Mouse (Mus musculus) heart, adult 18-20 months (tissue): ENCODE measurements around the gene Baiap2. TPM values are rescaled to one million over a fixed set of nuclear protein-coding genes. Genes with fewer than 3 reads are reported as not detected.

Experiments
- DNase-seq, 2 experiments: peaks; one replicate each; pipeline ENCODE4 v3.0.0; 2021 to 2022; ENCODE audit warnings: mixed read lengths in 1 of 2
- total RNA-seq, 2 experiments: library from RNA; stranded (reverse); gene quantifications; 2 replicates each; pipeline ENCODE4 v1.2.3; 2021

Baiap2 gene
- total RNA-seq, 2 experiments from 2014 or later, result 6.5 to 10.7 TPM

DNA sequence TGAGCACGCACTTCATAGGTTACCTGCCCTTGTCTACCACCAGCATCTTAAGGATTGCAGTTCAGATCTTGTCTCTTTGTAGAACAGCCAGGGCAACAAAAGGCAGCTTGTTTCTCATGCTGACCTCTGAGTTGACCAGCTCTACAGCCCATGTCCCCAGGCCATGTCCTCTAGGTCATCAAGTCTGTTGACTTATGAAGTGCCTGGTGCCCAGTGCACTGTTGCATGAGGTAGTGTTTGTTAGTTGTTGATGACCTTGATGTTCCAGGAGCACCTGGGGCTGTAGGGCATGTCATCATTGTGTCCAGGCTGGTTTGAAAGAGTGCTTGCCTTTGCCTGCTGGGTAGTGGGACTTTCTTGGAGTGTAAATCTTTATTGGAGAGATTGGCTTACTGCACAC is 4.9 kb downstream of the Baiap2 start:
- DNase-seq, result no peak

GRCm38 (mm10) chr11:119947897-119948296 is 5.3 kb downstream of the Baiap2 start:
- DNase-seq, result no peak

DNA sequence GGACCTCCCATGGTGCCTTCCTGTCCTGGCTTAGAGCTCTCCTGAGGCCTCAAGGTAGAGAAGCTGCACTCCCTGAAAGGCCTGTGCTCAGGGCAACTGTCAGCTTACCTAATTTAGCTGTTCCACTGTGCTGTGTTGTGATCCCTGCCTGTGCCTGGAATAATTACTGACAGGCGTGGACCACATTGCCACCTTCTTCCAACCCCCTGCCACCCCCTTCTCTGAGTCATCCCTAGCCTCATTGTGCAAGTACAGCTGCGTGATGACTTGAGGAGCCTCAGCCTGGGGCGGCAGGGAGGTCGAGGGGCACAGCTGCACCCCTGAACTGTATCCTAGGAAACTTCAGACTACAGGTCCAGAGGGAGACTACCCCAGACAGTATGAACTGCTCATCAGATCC is 5.7 kb downstream of the Baiap2 start:
- DNase-seq, result no peak

DNA sequence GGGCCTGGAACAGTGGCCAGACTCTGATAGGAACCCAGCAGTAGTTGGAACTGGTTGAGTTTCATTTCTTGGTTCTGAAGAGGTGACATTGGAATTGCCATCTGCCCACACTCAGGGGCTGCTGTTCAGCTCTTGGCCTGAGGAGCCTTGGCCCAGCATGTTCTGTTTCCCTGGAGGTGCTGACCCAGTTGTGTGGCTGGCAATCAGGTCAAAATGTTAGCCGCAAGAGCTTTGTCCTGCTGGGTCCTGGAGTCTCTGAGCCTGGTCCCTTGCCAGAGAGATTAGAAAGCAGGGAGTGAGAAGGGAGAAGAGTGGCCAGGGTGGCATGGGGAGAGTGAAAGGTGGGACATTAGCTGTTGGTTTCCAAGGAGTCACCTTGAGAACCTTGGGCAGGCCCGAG is 6.2 kb downstream of the Baiap2 start:
- peak; percentile 55 to 67 for DNase-seq

- DNase-seq, result no peak
Measured at GRCm38 (mm10) chr11:119950535-119950934, 8.0 kb downstream of the Baiap2 start.

DNA sequence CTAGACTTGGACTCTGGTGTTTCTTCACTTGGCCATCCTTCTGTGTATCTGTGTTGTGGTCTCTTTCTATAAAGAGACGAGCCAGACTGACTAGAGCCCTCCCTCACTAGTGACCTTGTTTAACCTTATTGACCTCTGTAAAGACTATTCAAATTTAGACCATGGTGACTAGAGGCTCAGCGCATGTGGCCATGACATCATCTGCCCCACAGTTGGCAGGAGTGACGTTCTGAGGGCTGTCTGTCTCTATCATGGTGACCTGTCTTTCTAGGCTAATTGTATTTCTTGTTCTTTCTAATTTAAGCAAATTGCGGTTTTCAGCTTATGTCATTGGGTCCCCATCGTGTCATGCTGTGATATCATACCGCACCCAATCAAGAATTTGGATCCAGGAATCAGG is 8.8 kb downstream of the Baiap2 start:
- DNase-seq, result no peak

- peak; percentile 81 to 90 for DNase-seq
Measured at GRCm38 (mm10) chr11:119952429-119953224, 10.1 kb downstream of the Baiap2 start.

- DNase-seq, result no peak
Measured at GRCm38 (mm10) chr11:119954233-119954632, 11.7 kb downstream of the Baiap2 start.

DNA sequence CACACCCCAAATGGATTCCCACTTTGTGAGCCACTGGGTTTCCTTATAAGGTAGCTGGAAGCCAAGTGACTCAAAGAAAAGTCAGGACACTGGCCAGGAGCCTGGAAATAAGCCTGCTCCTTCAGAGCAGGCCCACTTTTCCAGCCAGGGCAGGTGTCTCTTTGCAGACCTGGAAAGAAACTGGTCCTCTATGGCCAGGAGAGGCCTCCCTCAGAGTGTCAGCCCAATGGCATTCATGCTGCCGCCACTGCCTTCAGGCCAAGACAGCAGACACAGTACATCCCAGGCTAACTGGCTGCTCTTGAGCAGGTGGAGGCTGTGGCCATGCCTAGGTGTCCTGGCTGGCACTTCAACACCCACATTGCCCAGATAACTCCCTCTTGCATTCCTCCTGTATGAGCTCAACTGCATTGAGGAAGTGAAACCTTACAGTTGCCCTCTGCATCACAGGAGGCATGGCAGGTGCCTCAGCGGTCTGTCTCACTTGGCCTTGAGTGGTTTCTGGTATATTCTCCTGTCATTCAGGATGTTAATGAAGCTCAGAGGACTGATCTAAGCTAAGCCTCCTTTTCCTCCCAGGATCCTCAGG is 12.3 kb downstream of the Baiap2 start:
- DNase-seq, result peak in 1 of 2 experiments; percentile 33

DNA sequence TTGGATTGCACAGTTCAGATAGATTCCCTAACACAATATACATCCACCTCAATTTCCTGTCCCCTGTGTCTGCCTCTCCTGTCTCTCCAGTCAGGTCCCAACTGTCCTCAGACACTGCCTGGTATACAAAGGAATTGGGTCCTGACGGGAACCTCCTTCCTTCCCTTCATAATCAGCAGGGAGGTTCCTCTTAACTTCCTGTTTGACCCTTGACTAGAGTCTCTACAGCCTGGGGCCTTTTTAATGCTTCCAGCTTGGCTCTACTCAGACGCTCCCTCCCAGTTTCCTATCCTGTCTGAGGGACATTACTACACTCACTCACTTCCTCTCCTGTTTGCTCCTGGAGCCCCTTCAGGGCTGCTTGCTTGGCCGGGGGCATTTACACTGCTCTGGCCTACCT is 12.9 kb downstream of the Baiap2 start:
- DNase-seq, result peak; percentile 40 to 62

DNA sequence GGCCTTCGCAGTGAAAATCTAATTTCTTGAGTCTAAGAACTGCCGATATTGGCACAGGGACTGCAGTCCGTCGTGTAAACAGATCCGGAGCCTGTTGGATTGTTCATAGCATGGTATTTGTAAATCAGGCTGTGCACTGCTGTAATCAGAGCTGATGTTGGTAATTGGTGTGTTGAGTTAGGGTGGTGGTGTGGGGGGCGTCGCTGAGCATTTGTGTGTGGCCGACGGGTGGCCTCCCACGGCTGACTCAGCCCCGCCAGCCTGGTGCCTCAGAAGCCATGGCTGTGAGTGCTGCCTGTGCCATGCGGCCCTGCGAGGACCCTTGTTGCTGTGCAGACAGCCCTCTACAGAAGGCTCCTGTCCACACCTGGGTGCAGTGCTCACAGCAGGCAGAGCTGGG is 14.0 kb downstream of the Baiap2 start:
- no peak for DNase-seq

DNA sequence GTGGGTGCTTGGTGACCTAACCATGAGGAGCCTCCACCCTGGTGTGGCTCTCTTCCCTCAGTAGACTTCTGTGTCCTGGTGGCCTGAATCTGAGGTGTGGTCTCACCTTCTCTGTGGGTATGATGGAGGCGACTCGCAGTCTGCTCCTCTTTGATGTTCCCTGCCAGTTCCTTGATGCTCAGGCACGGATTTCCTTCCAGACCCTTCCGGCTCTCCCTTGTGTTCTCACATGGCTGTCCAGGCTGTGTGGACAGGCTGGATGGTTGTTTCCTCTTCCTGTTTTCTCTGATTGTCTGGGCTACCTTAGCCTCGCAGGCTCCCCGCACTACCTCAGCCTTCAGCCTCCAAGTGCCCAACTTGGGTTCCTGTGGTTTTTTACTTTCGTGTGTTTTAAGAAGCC is 16.3 kb downstream of the Baiap2 start:
- DNase-seq, result peak in 1 of 2 experiments; percentile 45

- peak; percentile 29 to 46 for DNase-seq
Measured at GRCm38 (mm10) chr11:119959714-119960113, 17.2 kb downstream of the Baiap2 start.

- DNase-seq, result no peak
Measured at GRCm38 (mm10) chr11:119960671-119961070, 18.1 kb downstream of the Baiap2 start.

DNA sequence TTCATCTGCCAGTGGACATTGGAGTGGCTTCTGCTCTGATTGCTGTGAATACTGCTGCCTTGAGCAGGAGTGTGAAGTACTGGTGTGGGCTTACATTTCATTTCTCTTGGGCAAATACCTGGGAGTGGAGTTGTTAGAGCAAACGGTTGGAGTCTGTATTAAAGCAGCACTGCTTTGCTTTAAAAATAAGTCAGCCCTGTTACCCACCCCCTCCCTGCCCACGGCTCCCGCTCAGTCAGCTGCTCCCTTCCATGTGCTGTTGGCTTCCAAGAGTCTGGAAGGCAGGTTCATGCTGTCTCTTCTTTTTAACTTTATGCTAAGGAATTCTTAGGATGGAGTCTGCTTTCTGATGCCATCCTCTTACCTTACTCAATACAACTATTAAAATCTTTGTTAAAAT is 18.9 kb downstream of the Baiap2 start:
- no peak for DNase-seq

DNA sequence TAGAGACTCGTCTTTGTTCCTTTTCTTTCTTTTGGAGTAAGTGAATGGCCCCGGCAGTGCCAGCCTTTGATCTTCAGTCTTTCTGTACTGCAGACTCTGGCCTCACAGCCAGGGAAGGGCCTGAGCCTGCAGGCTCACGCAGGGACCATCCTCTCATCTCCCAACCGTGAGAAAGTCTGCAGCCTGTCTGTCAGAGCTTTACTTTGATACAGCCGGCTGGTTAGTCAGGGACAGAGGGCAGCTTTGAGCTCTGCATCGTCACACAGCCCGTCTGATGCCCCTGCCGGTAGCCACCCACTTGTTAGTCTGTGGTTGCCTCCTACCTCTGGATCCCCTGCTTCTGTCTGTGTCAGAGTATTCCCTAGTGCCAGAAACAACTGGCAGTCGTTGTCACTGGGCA is 22.5 kb downstream of the Baiap2 start:
- DNase-seq, result no peak

GRCm38 (mm10) chr11:119966294-119966693 is 23.7 kb downstream of the Baiap2 start:
- no peak for DNase-seq

- no peak for DNase-seq
Measured at GRCm38 (mm10) chr11:119967401-119967800, 24.8 kb downstream of the Baiap2 start.

DNA sequence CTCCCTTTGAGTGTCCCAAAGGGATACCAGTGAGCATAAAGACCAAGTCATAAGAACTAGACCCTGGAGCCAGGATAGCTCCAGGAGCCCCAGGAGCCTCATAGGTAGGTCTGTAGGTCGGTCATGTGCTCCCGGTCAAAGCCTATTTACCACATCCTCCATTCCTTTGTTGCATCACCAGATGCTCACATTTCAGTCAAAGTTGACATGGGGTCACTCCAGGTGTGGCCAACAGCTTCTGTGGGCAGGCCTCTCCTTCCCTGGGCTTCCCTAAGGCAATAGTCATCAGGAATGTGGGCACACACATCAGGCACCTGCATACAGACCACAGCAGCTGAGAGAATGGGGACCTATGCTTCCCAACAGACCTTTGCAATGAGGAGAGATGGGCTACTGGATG is 25.3 kb downstream of the Baiap2 start:
- no peak for DNase-seq

DNA sequence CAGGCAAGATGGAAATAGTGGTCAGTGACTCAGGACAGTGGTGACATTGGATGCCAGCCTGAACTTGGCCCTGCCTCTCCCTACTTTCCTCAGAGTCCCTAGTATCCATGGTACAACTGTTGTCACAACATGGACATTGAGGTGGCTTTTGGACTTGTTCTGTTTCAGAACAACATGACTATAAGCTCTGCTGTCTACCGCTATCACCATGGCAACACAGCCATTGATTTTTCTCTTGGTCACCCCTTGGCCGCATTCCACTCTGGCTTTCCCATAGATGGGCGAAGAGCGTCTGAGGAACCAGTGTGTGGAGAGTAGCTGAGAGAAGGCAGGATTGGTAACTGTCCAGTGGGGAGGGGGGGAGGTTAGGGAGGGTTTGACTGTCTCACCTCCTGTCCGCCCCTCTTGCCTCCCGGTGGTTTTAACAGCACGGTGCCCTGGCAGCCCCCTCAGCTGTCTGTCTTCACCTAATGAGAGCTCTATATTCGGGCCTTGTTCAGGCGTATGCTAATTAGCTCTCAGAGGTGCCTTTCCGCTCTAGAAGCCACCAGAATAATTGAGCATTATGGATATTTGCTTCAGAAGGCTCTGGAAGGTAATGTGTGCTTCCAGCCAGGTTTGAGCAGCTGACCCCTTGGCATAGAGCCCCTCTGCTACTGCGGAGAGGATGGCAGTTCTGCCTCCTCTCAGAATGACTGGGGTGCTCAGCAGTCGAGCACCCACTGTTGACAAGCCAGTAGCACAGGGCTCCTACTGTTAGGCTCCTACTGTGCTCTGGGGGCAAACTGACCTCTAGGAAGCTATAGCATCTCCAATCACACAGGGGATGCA is 27.7 kb downstream of the Baiap2 start:
- DNase-seq, result no peak

DNA sequence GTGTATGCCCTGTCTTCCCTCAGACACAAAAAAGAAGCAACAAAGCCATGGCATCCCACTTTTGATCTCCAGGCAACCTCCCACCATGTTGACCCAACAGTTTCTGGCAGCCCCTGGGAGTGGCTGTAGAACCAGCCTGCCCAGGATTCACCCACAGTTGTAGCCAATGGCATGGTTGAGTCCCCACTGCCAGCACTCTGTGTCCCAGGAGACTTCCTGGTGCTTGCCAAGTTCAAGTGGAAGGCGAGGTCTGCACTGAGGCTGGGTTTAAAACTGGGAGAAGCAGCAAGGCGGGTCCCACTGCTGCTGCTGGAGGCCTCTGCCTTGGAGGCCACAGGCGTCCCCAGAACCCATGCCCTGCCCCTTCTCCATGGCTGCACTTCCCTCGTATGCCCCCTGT is 31.2 kb downstream of the Baiap2 start:
- DNase-seq, result peak; percentile 43 to 77

GRCm38 (mm10) chr11:119975739-119976501 is 33.4 kb downstream of the Baiap2 start:
- no peak for DNase-seq
